ENCODE assay signal across 8 mouse cellular contexts in genomic region chr11:95914571-95914991, GRCm38 (mm10). TPM values are rescaled to one million over a fixed set of nuclear protein-coding genes. Genes with fewer than 3 reads are reported as not detected.
DNase-seq lines count a peak whose midpoint lies in the region; ATAC-seq and TF ChIP-seq lines count a peak whose summit lies in the region.

TSS of gene B4galnt2 (minus strand) at chr11:95914891.

- peaks cover 88% of the 10 kb centered on the region for H3K27me3 ChIP-seq in hindbrain, embryonic 14.5 days (ENCODE audit: control insufficient read depth, insufficient read depth, low read length)
- H3K27me3 ChIP-seq in limb, embryonic 14.5 days (ENCODE audit: control insufficient read depth, insufficient read depth, low read length): peaks cover 68% of the 10 kb centered on the region

- H3K9me3 ChIP-seq in hindbrain, embryonic 14.5 days (ENCODE audit: control insufficient read depth, low read length): no peaks in the 10 kb centered on the region
- no peaks in the 10 kb centered on the region for H3K9me3 ChIP-seq in limb, embryonic 14.5 days (ENCODE audit: control insufficient read depth, low read length)

- WGBS in hindbrain, embryonic 14.5 days: 0% methylated on average over 33 of the region's 35 CpGs
- WGBS in limb, embryonic 14.5 days: under 1% methylated on average over 28 of the region's 35 CpGs

- H3K9ac ChIP-seq in hindbrain, embryonic 14.5 days: 0 out of 2 replicates have a peak within 1 kb of the TSS, but pooled peaks have one; percentile 6
- H3K9ac ChIP-seq in limb, embryonic 14.5 days (ENCODE audit: low read depth, low read length, severe bottlenecking): no peak within 1 kb of the TSS

- H3K4me1 ChIP-seq in hindbrain, embryonic 14.5 days (replicated peaks; ENCODE audit: control insufficient read depth, insufficient read depth, low read length): peaks cover 5% of the 10 kb centered on the region
- H3K4me1 ChIP-seq in limb, embryonic 14.5 days (ENCODE audit: control insufficient read depth, insufficient read depth, low read length): peaks cover 6% of the 10 kb centered on the region; the same call in 1 of the 2 replicates

- DNase-seq in adrenal gland, adult (ENCODE audit: inconsistent age in 2 of 2, low spot score in 1 of 2): peak; percentile 3 to 29
- DNase-seq in adrenal gland, postnatal 25 days: no peak
- peak; percentile 30 for DNase-seq in right cerebral cortex, adult 18-20 months
- DNase-seq in right cerebral cortex, postnatal 4 days: no peak
- DNase-seq in hindbrain, embryonic 14.5 days (ENCODE audit: low spot score): no peak
- DNase-seq in limb, embryonic 14.5 days (ENCODE audit: low spot score): no peak
- peak; percentile 17 to 21 for DNase-seq in right cerebral cortex, adult 2 months (ENCODE audit: low spot score in 2 of 2)
- no peak for DNase-seq in cerebellum, adult 8-10 months

- H3K36me3 ChIP-seq in hindbrain, embryonic 14.5 days (replicated peaks; ENCODE audit: control insufficient read depth, insufficient read depth): no peaks in the 10 kb centered on the region
- H3K36me3 ChIP-seq in limb, embryonic 14.5 days (ENCODE audit: control insufficient read depth, insufficient read depth, low read length): no peaks in the 10 kb centered on the region

- H3K4me2 ChIP-seq in hindbrain, embryonic 14.5 days (replicated peaks): peak within 1 kb of the TSS; percentile 23
- peak within 1 kb of the TSS; percentile 31 for H3K4me2 ChIP-seq in limb, embryonic 14.5 days (replicated peaks; ENCODE audit: low read depth, low read length, severe bottlenecking)

- no peak within 1 kb of the TSS for H3K27ac ChIP-seq in hindbrain, embryonic 14.5 days
- H3K27ac ChIP-seq in limb, embryonic 14.5 days (replicated peaks; ENCODE audit: low read depth, low read length): no peak within 1 kb of the TSS

- no peak for TF ChIP-seq POLR2A in limb, embryonic 14.5 days (IDR thresholded peaks at IDR 0.05; ENCODE audit: borderline replicate concordance, extremely low read depth, insufficient read depth, insufficient read length)

- H3K4me3 ChIP-seq in hindbrain, embryonic 14.5 days (replicated peaks; ENCODE audit: low read length): peak within 1 kb of the TSS; percentile 9
- peak within 1 kb of the TSS; percentile 18 for H3K4me3 ChIP-seq in limb, embryonic 14.5 days (replicated peaks; ENCODE audit: low read length)

- ATAC-seq in hindbrain, embryonic 14.5 days (ENCODE audit: low FRiP score): no peak
- no peak for ATAC-seq in limb, embryonic 14.5 days (ENCODE audit: low FRiP score, low read depth)

RNA-seq across cellular contexts. Expression of gene B4galnt2, which starts in this region (rescaled TPM):
- total RNA-seq in adrenal gland, postnatal 25 days (2021): not detected in 2 replicates
- polyA plus RNA-seq in hindbrain, embryonic 14.5 days (2014; fragmentation: Nextera tagmentation; extraction: Ambion mirVana): not detected in 2 replicates
- polyA plus RNA-seq in limb, embryonic 14.5 days (2012; rRNA removed): 0.04 TPM in 1 of 2 replicates, not detected in the other
- polyA plus RNA-seq in limb, embryonic 14.5 days (2014; fragmentation: Nextera tagmentation; extraction: Ambion mirVana): not detected in 2 replicates

Comparison
In these comparisons a context has a peak if more than half of its experiments do, and no peak if none do; other contexts are left out.
1. DNase-seq: peak in adrenal gland, adult (2 of 2), right cerebral cortex, adult 18-20 months (single experiment) and right cerebral cortex, adult 2 months (2 of 2); none in adrenal gland, postnatal 25 days (single experiment), right cerebral cortex, postnatal 4 days (single experiment), hindbrain, embryonic 14.5 days (single experiment), limb, embryonic 14.5 days (single experiment) and cerebellum, adult 8-10 months (single experiment).